Mouse (Mus musculus) embryonic facial prominence, embryonic 12.5 days (tissue): ENCODE measurements around the gene Vapa. TPM values are rescaled to one million over a fixed set of nuclear protein-coding genes. Genes with fewer than 3 reads are reported as not detected.

ENCODE experiments used
- ATAC-seq: fragments of 200-750 bp; cut with Nextera tagmentation; 2 replicates; pipeline ENCODE4 v1.8.0; 2017; ENCODE audit not compliant: insufficient number of reproducible peaks, insufficient read depth, low FRiP score, low TSS enrichment
- H3K27ac ChIP-seq: fragments of 300-500 bp; sonication (generic); 2 replicates; pipeline ENCODE4 v1.5.1; 2016; ENCODE audit warnings: mild to moderate bottlenecking
- H3K27me3 ChIP-seq: fragments of 300-500 bp; sonication (generic); 2 replicates; pipeline ENCODE4 v1.6.1; 2016; ENCODE audit warnings: mild to moderate bottlenecking, moderate library complexity
- H3K36me3 ChIP-seq: fragments of 300-500 bp; sonication (generic); 2 replicates; pipeline ENCODE4 v1.6.1; 2016; ENCODE audit warnings: mild to moderate bottlenecking
- H3K4me1 ChIP-seq: fragments of 300-500 bp; sonication (generic); 2 replicates; pipeline ENCODE4 v1.6.1; 2016
- H3K4me2 ChIP-seq: fragments of 300-500 bp; sonication (generic); replicated peaks from 2 replicates; pipeline ENCODE4 v1.6.1; 2016; ENCODE audit warnings: mild to moderate bottlenecking, moderate library complexity
- H3K4me3 ChIP-seq: fragments of 300-500 bp; sonication (generic); 2 replicates; pipeline ENCODE4 v1.5.1; 2016; ENCODE audit warnings: mild to moderate bottlenecking
- H3K9ac ChIP-seq: fragments of 300-500 bp; sonication (generic); 2 replicates; pipeline ENCODE4 v1.6.1; 2016; ENCODE audit warnings: mild to moderate bottlenecking, moderate library complexity
- H3K9me3 ChIP-seq: fragments of 300-500 bp; sonication (generic); 2 replicates; pipeline ENCODE4 v1.6.1; 2016; ENCODE audit warnings: mild to moderate bottlenecking, moderate library complexity
- WGBS: fragments of 180-500 bp; shearing (Covaris S2); methylation state at CpG from one replicate; pipeline ENCODE4 v1.1.7; 2016; 5-methylcytosine and 5-hydroxymethylcytosine counted together
- polyA plus RNA-seq: library from polyadenylated mRNA; unstranded; fragments of >200 nt; fragmentation: Nextera tagmentation; extraction: Ambion mirVana; gene quantifications from 2 replicates; pipeline ENCODE4 v1.2.1, GENCODE M21; 2016

The Vapa gene
- 208 and 216 TPM in 2 replicates for polyA plus RNA-seq

DNA sequence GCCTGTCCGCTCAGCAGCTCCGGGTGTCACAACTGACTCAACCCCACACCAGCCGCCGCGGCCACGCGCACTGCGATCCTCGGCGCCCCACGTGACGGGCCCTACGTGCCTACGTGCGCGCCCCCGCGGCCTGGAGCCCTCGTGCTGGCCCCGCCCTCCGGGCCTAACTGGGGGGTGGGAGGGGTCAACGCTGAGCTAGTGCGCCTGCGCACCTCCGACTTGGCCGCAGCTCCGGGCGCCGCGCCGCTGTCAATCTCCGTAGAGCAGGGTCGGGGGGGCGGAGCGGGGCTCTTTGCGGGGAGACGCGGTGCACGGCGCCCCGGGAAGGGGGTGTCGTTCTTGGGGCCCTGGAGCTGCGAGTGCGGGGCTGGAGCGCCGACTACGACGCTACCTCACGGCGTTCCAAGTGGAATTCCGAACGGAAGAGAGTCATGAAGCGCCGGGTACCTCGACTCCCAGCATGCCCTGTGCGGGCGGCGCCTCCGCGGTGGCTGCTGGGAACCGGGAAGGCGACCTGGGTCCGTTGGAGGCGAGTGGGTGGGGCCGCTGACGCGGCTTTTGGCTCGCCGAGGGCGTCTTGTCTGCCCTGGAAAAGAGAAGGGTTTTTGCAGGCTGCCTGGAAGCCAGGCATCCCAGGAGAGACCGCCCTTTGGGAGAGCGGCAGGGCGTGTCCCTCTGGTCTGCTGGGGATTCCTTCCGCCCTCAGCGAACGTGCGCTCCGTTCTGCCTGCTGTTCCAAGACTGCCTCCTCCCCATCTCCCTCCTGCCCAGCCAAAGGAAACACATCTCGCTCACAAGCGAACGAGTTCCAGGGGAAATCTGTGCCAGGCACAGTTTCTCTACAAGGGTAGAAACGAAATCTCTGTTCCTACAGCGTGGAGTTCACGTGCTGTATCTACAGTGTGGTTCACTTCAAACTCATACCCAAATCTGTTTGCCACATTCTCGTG is at the start of gene Vapa:
Vapa (minus strand) TSS at position 93 of the 950 bp plus-strand sequence.
- no peaks in the 10 kb centered on the region for H3K9me3 ChIP-seq
- peak within 1 kb of the TSS; percentile 60 for H3K4me2 ChIP-seq
- peak; percentile 91 for ATAC-seq

GRCm38 (mm10) chr17:65662662-65663061 is 49.3 kb upstream of the Vapa start:
- Histone ChIP-seq H3K27ac (no peak overlapping the region), H3K27me3 (no peaks in the 10 kb centered on the region), H3K4me2 (no peak overlapping the region), H3K9me3 (no peaks in the 10 kb centered on the region), H3K4me3 (no peak overlapping the region), H3K9ac (no peak overlapping the region), H3K4me1 (0 out of 2 replicates have a peak, but pooled peaks cover 2% of the 10 kb centered on the region), H3K36me3 (no peaks in the 10 kb centered on the region)
- WGBS, result 76% methylated on average over 3 of the region's 3 CpGs
- no peak for ATAC-seq

More for the DNA sequence above, at the start of gene Vapa:
- whole genome bisulfite sequencing, result under 1% methylated on average over 80 of the region's 85 CpGs
- Histone ChIP-seq H3K27ac (peak within 1 kb of the TSS; percentile 100), H3K36me3 (no peaks in the 10 kb centered on the region), H3K4me3 (peak within 1 kb of the TSS; percentile 96), H3K9ac (peak within 1 kb of the TSS; percentile 99), H3K4me1 (peaks cover 30% of the 10 kb centered on the region), H3K27me3 (no peaks in the 10 kb centered on the region)

DNA sequence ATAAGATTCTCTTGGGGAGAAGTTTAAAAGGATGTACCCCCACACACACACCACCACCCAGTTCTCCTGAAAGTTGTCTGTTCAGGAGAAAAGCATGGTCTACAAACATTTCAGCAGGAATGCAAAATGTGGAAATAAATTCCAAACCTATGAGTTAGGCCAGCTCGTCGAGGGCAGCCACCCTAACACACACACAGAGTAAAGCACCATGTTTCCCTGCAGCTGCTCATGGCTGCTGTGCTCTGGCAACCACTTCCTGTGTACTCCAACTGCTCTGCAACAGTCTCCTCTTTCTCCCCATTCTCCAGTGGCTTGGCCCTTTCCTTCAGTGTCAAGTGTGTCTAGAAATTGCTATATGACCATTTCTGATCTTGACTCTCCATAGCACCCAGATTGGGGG is 45.1 kb upstream of the Vapa start:
- Histone ChIP-seq H3K27me3 (no peaks in the 10 kb centered on the region), H3K4me3 (no peak overlapping the region), H3K9ac (no peak overlapping the region), H3K4me2 (no peak overlapping the region), H3K36me3 (no peaks in the 10 kb centered on the region), H3K9me3 (no peaks in the 10 kb centered on the region), H3K4me1 (no peaks in the 10 kb centered on the region), H3K27ac (no peak overlapping the region)
- no peak for ATAC-seq
- 89% methylated on average over 2 of the region's 2 CpGs for WGBS

GRCm38 (mm10) chr17:65657958-65658357 is 44.6 kb upstream of the Vapa start:
- no peaks in the 10 kb centered on the region for H3K27me3 ChIP-seq

GRCm38 (mm10) chr17:65656731-65657130 is 43.4 kb upstream of the Vapa start:
- no peaks in the 10 kb centered on the region for H3K27me3 ChIP-seq
- ATAC-seq, result no peak
- no peak overlapping the region for H3K4me2 ChIP-seq
- H3K27ac ChIP-seq, result no peak overlapping the region
- 93% methylated on average over 6 of the region's 6 CpGs for WGBS
- no peak overlapping the region for H3K4me3 ChIP-seq
- H3K36me3 ChIP-seq, result 0 out of 2 replicates have a peak, but pooled peaks cover 8% of the 10 kb centered on the region
- no peaks in the 10 kb centered on the region for H3K4me1 ChIP-seq
- H3K9ac ChIP-seq, result no peak overlapping the region
- H3K9me3 ChIP-seq, result no peaks in the 10 kb centered on the region

More at GRCm38 (mm10) chr17:65657958-65658357, 44.6 kb upstream of the Vapa start:
- ATAC-seq, result no peak
- no peak overlapping the region for H3K4me3 ChIP-seq
- no peaks in the 10 kb centered on the region for H3K9me3 ChIP-seq
- no peaks in the 10 kb centered on the region for H3K36me3 ChIP-seq
- no peak overlapping the region for H3K27ac ChIP-seq
- H3K4me1 ChIP-seq, result no peaks in the 10 kb centered on the region
- H3K4me2 ChIP-seq, result no peak overlapping the region
- 94% methylated on average over 9 of the region's 9 CpGs for WGBS
- H3K9ac ChIP-seq, result no peak overlapping the region

DNA sequence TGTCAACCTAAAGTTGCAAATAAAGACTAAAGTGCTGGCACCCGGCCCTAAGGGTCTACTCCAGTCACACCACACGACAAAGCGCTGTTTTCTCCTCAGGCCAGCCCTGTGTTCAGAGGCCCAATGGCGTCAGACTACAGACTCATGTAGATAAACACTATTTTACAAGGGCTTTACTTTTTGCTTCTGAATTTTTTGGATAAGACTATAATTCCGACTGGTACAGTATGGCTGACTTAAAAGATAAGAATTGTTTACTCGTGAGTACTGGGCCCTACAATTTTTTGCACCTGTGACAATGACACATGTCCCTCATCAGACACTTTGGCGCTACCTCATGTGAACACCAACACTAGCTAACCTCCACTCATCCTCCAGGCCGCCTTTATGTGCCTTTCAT is 42.7 kb upstream of the Vapa start:
- H3K27me3 ChIP-seq, result no peaks in the 10 kb centered on the region
- no peak overlapping the region for H3K4me3 ChIP-seq
- no peak overlapping the region for H3K9ac ChIP-seq
- no peaks in the 10 kb centered on the region for H3K9me3 ChIP-seq
- no peak overlapping the region for H3K4me2 ChIP-seq
- 90% methylated on average over 8 of the region's 8 CpGs for WGBS
- H3K4me1 ChIP-seq, result no peaks in the 10 kb centered on the region
- H3K27ac ChIP-seq, result no peak overlapping the region
- ATAC-seq, result no peak
- H3K36me3 ChIP-seq, result 0 out of 2 replicates have a peak, but pooled peaks cover 9% of the 10 kb centered on the region

GRCm38 (mm10) chr17:65655608-65656007 is 42.3 kb upstream of the Vapa start:
- no peaks in the 10 kb centered on the region for H3K27me3 ChIP-seq
- H3K4me3 ChIP-seq, result no peak overlapping the region
- H3K9ac ChIP-seq, result no peak overlapping the region
- 0 out of 2 replicates have a peak, but pooled peaks cover 9% of the 10 kb centered on the region for H3K36me3 ChIP-seq
- H3K27ac ChIP-seq, result no peak overlapping the region
- 88% methylated on average over 4 of the region's 4 CpGs for WGBS
- H3K4me2 ChIP-seq, result no peak overlapping the region
- H3K9me3 ChIP-seq, result no peaks in the 10 kb centered on the region
- ATAC-seq, result no peak
- H3K4me1 ChIP-seq, result no peaks in the 10 kb centered on the region

- Histone ChIP-seq H3K9me3 (no peaks in the 10 kb centered on the region), H3K36me3 (0 out of 2 replicates have a peak, but pooled peaks cover 9% of the 10 kb centered on the region), H3K27ac (no peak overlapping the region), H3K27me3 (no peaks in the 10 kb centered on the region), H3K4me2 (no peak overlapping the region), H3K4me1 (no peaks in the 10 kb centered on the region), H3K9ac (no peak overlapping the region), H3K4me3 (no peak overlapping the region)
- WGBS, result 90% methylated on average over 6 of the region's 6 CpGs
- ATAC-seq, result no peak
Measured at GRCm38 (mm10) chr17:65650598-65650997, 37.2 kb upstream of the Vapa start.

DNA sequence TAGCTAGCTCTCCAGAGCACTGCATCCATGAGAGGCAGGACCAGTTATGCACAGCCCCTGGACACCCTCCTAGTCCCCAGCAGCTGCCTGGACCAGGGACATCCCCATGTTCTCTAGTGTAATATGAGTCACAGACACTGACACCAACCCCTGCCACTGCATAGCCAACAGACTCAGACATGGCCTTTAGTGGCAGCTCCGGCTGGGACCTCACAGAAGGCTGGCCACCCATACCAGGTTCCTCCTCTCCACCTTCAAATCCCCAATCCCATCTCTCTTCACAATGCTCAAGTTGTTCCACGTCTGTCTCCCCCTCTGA is 35.8 kb upstream of the Vapa start:
- Histone ChIP-seq H3K4me2 (no peak overlapping the region), H3K27me3 (no peaks in the 10 kb centered on the region), H3K4me1 (no peaks in the 10 kb centered on the region), H3K27ac (no peak overlapping the region), H3K9me3 (no peaks in the 10 kb centered on the region), H3K4me3 (no peak overlapping the region), H3K36me3 (0 out of 2 replicates have a peak, but pooled peaks cover 9% of the 10 kb centered on the region), H3K9ac (no peak overlapping the region)
- 93% methylated on average over 2 of the region's 2 CpGs for WGBS
- ATAC-seq, result no peak

- H3K9ac ChIP-seq, result no peak overlapping the region
- ATAC-seq, result 0 out of 2 replicates have a peak, but pooled peaks have one; percentile 10
- no peaks in the 10 kb centered on the region for H3K9me3 ChIP-seq
- H3K36me3 ChIP-seq, result 0 out of 2 replicates have a peak, but pooled peaks cover 9% of the 10 kb centered on the region
- WGBS, result 88% methylated on average over 9 of the region's 9 CpGs
- peaks cover 4% of the 10 kb centered on the region; the same call in 1 of the 2 replicates for H3K4me1 ChIP-seq
- H3K4me3 ChIP-seq, result no peak overlapping the region
- H3K27ac ChIP-seq, result no peak overlapping the region
- H3K4me2 ChIP-seq, result no peak overlapping the region
- H3K27me3 ChIP-seq, result no peaks in the 10 kb centered on the region
Measured at GRCm38 (mm10) chr17:65648371-65649174, 35.2 kb upstream of the Vapa start.

- ATAC-seq, result no peak
- WGBS, result 64% methylated on average over 5 of the region's 5 CpGs
- H3K4me1 ChIP-seq, result peaks cover 10% of the 10 kb centered on the region
Measured at GRCm38 (mm10) chr17:65647961-65648360, 34.6 kb upstream of the Vapa start.

More at GRCm38 (mm10) chr17:65647961-65648360, 34.6 kb upstream of the Vapa start:
- no peaks in the 10 kb centered on the region for H3K27me3 ChIP-seq
- H3K36me3 ChIP-seq, result 0 out of 2 replicates have a peak, but pooled peaks cover 9% of the 10 kb centered on the region
- H3K27ac ChIP-seq, result no peak overlapping the region
- no peak overlapping the region for H3K9ac ChIP-seq
- no peak overlapping the region for H3K4me2 ChIP-seq
- H3K9me3 ChIP-seq, result no peaks in the 10 kb centered on the region
- H3K4me3 ChIP-seq, result no peak overlapping the region
